Mouse (Mus musculus) left cerebral cortex, postnatal 25 days (tissue): Measurements from ENCODE around the gene Clec11a. TPM values are rescaled to one million over a fixed set of nuclear protein-coding genes. Genes with fewer than 3 reads are reported as not detected.
A peak's percentile ranks its signal among the peaks of the same experiment; 100 is the strongest.
"Not testable (repeated sequence)": the region's sequence is repeated elsewhere in the genome, so short reads cannot be mapped to it uniquely, and the experiment has no call there.

Experiments used
- DNase-seq, 2 experiments: peaks; one replicate each; pipeline ENCODE4 v3.0.0; 2022; ENCODE audit warnings: low spot score in 2 of 2, mixed read lengths in 1 of 2
- intact Hi-C: fragments of 180-260 bp; cut with DNase I; formaldehyde crosslinking; loops from one replicate; pipeline ENCODE4 v1.15.1; 2025
- total RNA-seq, 2 experiments: library from RNA; stranded (reverse); gene quantifications; 2 replicates each; pipeline ENCODE4 v1.2.3; 2021

The Clec11a gene
- total RNA-seq, 2 experiments from 2014 or later, result 3.5 to 3.9 TPM

- DNase-seq, result peak in 1 of 2 experiments; percentile 31
- intact Hi-C loops, result no loop called here
Observed at GRCm38 (mm10) chr7:44334139-44334538, 27.4 kb upstream of the Clec11a start.

GRCm38 (mm10) chr7:44332336-44332735 is 25.6 kb upstream of the Clec11a start:
- intact Hi-C loops, result no loop called here
- DNase-seq, result no peak

- DNase-seq, result no peak
- intact Hi-C loops, result no loop called here
Observed at GRCm38 (mm10) chr7:44326614-44327013, 19.9 kb upstream of the Clec11a start.

GRCm38 (mm10) chr7:44322290-44322689 is 15.6 kb upstream of the Clec11a start:
- intact Hi-C loops, result no loop called here
- DNase-seq, result no peak

DNA sequence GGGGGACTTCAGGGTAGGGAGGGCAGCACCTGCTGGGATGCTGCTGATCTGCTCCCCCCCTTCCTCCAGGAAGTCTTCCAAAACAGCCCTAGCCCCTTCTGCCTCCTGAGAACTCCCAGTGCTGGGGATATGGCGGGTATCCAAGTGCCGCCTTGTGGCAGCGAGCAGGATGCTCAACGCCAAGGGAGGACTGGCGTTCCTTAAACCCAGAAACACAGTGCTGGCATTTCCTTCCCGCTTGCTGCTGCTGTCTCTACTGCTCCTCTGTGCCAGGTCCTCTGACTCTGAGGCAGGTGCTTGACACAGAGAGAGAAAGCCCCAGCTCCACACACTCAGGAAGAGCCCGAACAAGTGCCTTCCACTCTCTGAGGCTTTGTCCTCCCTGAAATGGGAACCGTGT is 14.2 kb upstream of the Clec11a start:
- intact Hi-C loops, result no loop called here
- DNase-seq, result peak; percentile 57 to 78

DNA sequence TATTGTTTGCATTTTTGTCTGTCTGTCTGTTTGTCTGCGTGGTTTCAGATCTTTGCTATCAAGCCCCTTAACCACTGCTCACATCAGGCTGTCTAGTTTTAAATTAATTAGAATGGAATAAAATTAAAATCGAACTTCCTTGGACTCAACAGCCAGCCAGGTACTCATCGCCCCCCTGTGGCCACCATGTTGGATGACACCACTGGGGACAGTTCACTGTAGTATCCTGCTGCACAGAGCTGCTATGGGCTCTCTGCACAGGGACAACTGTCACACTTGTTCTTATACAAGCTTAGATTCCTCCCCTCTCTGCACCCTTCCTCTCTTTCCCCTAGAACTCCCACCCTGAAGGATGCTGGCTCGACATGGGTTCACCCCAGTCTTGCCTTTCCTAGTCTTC is 11.2 kb upstream of the Clec11a start:
- DNase-seq, result no peak
- intact Hi-C loops, result no loop called here

DNA sequence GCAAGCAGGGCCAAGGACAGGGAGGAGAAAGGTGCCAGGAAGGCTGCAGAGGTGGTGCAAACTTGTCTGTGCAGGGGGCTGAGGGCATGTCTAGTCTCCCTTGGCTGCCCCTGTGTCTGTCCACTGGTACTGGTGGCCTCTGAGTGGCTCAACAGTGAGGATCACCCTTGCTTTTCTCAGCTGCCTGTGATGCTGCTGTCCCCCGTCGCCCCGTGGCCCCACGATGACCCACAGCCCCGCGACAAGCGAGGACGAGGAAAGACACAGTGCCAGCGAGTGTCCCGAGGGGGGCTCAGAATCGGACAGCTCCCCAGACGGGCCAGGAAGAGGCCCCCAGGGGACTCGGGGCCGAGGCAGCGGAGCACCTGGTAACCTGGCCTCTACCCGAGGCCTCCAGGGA is 5.8 kb upstream of the Clec11a start:
- DNase-seq, result peak; percentile 4 to 6
- intact Hi-C loops, result loop anchor here (5.0 kb wide), 1 partner anchor 40 kb away; no protein-coding TSS in a partner anchor

GRCm38 (mm10) chr7:44311713-44312304 is 5.1 kb upstream of the Clec11a start:
- DNase-seq, result peak; percentile 16 to 58
- intact Hi-C loops, result loop anchor here (1.0 to 5.0 kb wide), 2 partner anchors 24 to 40 kb away; no protein-coding TSS in a partner anchor

GRCm38 (mm10) chr7:44310878-44311712 is 4.4 kb upstream of the Clec11a start:
- intact Hi-C loops, result loop anchor here (1.0 to 5.0 kb wide), 2 partner anchors 25 to 41 kb away; no protein-coding TSS in a partner anchor
- DNase-seq, result peak; percentile 77 to 90

DNA sequence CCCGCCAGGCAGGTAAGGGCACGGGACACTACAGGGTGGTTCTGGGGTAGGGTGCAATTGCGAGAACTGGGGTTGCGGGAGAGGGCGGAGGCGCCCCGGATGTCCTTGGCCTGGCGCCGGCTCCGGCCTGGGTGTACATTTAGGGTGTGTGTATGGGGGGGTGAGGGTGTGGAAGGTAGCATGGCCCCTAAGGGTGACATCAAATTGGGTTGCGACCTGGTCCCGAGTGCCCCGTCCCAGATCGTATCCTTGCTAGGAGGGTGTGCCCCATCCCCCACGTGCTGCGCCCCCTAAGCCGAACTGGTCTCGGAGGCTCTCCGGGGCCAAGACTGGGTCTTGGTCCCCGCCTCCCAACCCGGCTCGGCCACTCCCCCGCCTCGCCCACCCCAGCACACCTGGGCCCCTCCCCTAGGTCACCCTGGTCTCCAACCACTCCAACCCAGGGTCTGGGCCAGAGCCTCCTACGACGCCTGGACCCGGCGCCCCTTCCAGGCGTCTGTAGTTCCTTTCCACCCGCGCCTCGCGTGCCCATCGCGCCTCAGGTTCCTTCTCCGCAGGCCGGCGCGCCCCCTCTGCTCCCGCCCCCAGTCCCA is 3.7 kb upstream of the Clec11a start:
- intact Hi-C loops, result loop anchor here (5.0 kb wide), 1 partner anchor 42 kb away; no protein-coding TSS in a partner anchor
- DNase-seq, result peak; percentile 21

GRCm38 (mm10) chr7:44309475-44310284 is 3.0 kb upstream of the Clec11a start, which contains the start of gene Shank1:
TSS of gene Shank1 (plus strand) at chr7:44310253.
- intact Hi-C loops, result loop anchor here (5.0 kb wide), 1 partner anchor 43 kb away; no protein-coding TSS in a partner anchor
- DNase-seq, result peak; percentile 13 to 23

- intact Hi-C loops, result no loop called here
- no peak for DNase-seq
Observed at GRCm38 (mm10) chr7:44307261-44308020, 739 bp upstream of the Clec11a start.

DNA sequence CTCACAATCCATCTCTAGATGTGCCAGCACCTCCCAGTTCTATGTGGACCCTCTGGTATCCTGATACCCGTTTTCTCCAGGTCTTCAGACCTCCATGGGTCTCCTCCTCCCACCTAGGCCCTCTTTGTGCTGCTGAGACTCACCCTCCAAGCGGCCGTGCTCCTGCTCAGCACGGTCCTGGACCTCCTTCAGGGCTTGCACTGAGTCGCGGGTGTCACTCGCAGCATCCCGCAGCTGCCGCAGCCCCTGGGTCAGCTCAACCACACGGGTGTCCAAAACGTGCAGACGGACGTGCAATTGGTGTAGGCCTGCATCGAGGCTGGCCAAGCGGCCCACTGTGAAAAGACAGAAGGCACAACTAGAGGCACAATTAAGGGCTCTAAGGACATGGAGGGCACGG is 1.0 kb downstream of the Clec11a start:
- intact Hi-C loops, result no loop called here
- no peak for DNase-seq

- intact Hi-C loops, result loop anchor here (5.0 kb wide), 1 partner anchor 43 kb away; the partner anchor contains the start of gene Gm15517
- peak; percentile 98 to 99 for DNase-seq
Observed at GRCm38 (mm10) chr7:44304775-44305641, 1.7 kb downstream of the Clec11a start.

- DNase-seq, result no peak
- intact Hi-C loops, result loop anchor here (5.0 kb wide), 1 partner anchor 42 kb away; the partner anchor contains the start of gene Gm15517
Observed at GRCm38 (mm10) chr7:44304463-44304774, 2.3 kb downstream of the Clec11a start.

DNA sequence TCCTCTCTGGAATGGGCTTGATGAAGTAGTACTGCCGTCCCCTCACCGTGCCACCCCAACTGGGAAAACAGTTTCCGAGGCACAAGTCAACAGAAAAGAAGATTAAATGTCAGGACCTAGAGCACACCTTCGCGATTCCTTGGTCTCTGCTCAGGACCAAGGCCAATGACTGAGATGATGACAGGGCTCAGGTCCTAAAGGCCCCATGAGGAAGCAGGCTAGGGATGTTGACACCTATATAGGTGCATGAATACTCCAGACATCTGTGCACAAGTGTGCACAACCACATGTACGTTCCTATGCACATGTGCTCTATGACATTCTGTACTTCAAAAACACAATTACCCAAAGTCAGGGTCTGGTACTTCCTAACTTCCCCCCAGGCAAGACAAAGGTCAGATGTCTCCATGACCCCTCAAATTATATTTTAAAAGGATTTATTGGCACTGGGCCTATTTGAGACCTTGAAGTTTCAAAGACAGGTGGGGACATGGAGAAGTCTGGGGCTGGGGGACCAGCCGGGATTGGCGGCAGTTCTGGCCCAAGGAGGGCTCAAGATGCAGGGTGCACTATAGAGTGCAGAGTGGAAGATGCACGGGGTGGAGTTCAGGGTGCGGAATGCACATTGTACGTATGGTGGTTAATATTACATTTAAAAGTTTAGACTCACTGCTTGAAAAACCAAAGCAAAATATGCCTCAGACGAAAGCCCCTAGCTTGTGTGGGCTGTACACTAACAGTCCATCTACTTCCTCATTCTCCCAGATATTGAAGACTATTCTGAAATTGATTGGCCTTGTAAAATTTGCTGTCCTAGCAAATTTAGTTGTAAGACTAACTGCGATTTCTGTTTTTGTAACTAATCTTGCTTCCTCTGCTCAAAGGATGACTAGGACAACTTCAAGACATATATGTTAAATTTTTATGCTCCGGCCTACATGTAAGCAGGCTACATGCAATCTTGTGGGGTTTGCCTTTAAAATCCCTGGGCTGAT is 3.1 kb downstream of the Clec11a start:
- peak in 1 of 2 experiments; percentile 2 for DNase-seq
- intact Hi-C loops, result loop anchor here (5.0 kb wide), 1 partner anchor 41 kb away; the partner anchor contains the start of gene Gm15517

GRCm38 (mm10) chr7:44297501-44297900 is 9.2 kb downstream of the Clec11a start:
- intact Hi-C loops, DNase-seq: not testable (repeated sequence)
